Mouse (Mus musculus): ENCODE results near the gene Gtf2ird2.

- no peak for TF ChIP-seq CTCF (IDR thresholded peaks at IDR 0.05; ENCODE audit: control insufficient read depth, insufficient read depth, low read length)
- no peak for TF ChIP-seq POLR2A (IDR thresholded peaks at IDR 0.05; ENCODE audit: borderline replicate concordance, control insufficient read depth, low read depth, low read length)
Observed at GRCm38 (mm10) chr5:134186059-134186458, 2.2 kb downstream of the Gtf2ird2 start.

All from bone marrow, adult 2 months (tissue).